Mouse (Mus musculus): ENCODE results near the gene Itm2b.

- TF ChIP-seq CTCF (IDR thresholded peaks at IDR 0.05) (no peak), EP300 (IDR thresholded peaks at IDR 0.05) (no peak)
Measured at GRCm38 (mm10) chr14:73411729-73412128, 26.6 kb upstream of the Itm2b start.
